Mouse (Mus musculus) forebrain, embryonic 13.5 days (tissue): ENCODE results near the gene Srpx. TPM values are rescaled to one million over a fixed set of nuclear protein-coding genes. Genes with fewer than 3 reads are reported as not detected.

Experiments used
- ATAC-seq: fragments of 200-750 bp; cut with Nextera tagmentation; 2 replicates; pipeline ENCODE4 v1.8.0; 2017
- H3K27ac ChIP-seq: fragments of 300-500 bp; sonication (generic); 2 replicates; pipeline ENCODE4 v1.5.1; 2015; ENCODE audit warnings: inconsistent platforms, mild to moderate bottlenecking, moderate library complexity
- H3K27me3 ChIP-seq: fragments of 300-500 bp; sonication (generic); 2 replicates; pipeline ENCODE4 v1.6.1; 2015; ENCODE audit warnings: mild to moderate bottlenecking, inconsistent platforms
- H3K36me3 ChIP-seq: fragments of 300-500 bp; sonication (generic); 2 replicates; pipeline ENCODE4 v1.6.1; 2015; ENCODE audit warnings: mild to moderate bottlenecking, inconsistent platforms; ENCODE audit not compliant: poor library complexity, severe bottlenecking
- H3K4me1 ChIP-seq: fragments of 300-500 bp; sonication (generic); 2 replicates; pipeline ENCODE4 v1.6.1; 2015; ENCODE audit warnings: inconsistent platforms
- H3K4me2 ChIP-seq: fragments of 300-500 bp; sonication (generic); 2 replicates; pipeline ENCODE4 v1.6.1; 2015; ENCODE audit warnings: inconsistent platforms, mild to moderate bottlenecking, moderate library complexity
- H3K4me3 ChIP-seq: fragments of 300-500 bp; sonication (generic); 2 replicates; pipeline ENCODE4 v1.5.1; 2015; ENCODE audit warnings: mild to moderate bottlenecking, inconsistent platforms
- H3K9ac ChIP-seq: fragments of 300-500 bp; sonication (generic); 2 replicates; pipeline ENCODE4 v1.6.1; 2015; ENCODE audit warnings: mild to moderate bottlenecking, inconsistent platforms
- H3K9me3 ChIP-seq: fragments of 300-500 bp; sonication (generic); replicated peaks from 2 replicates; pipeline ENCODE4 v1.6.1; 2016; ENCODE audit warnings: inconsistent platforms
- WGBS: fragments of 180-500 bp; shearing (Covaris S2); methylation state at CpG from one replicate; pipeline ENCODE4 v1.1.7; 2015; 5-methylcytosine and 5-hydroxymethylcytosine counted together
- polyA plus RNA-seq: library from polyadenylated mRNA; unstranded; fragments of >200 nt; fragmentation: Nextera tagmentation; extraction: Ambion mirVana; gene quantifications from 2 replicates; pipeline ENCODE4 v1.2.1, GENCODE M21; 2015

Srpx gene
- polyA plus RNA-seq, 1 experiment from 2014 or later, result 2.9 TPM

- Histone ChIP-seq H3K9me3 (no peaks in the 10 kb centered on the region), H3K4me3 (no peak overlapping the region), H3K27me3 (no peaks in the 10 kb centered on the region), H3K4me1 (no peaks in the 10 kb centered on the region), H3K36me3 (no peaks in the 10 kb centered on the region), H3K27ac (no peak overlapping the region), H3K4me2 (no peak overlapping the region), H3K9ac (no peak overlapping the region)
- WGBS, result 64% methylated on average over 4 of the region's 4 CpGs
- no peak for ATAC-seq
Measured at GRCm38 (mm10) chrX:10069405-10069804, 48.1 kb downstream of the Srpx start.

- Histone ChIP-seq H3K4me1 (no peaks in the 10 kb centered on the region), H3K4me3 (no peak overlapping the region), H3K27ac (no peak overlapping the region), H3K27me3 (no peaks in the 10 kb centered on the region), H3K4me2 (no peak overlapping the region), H3K36me3 (no peaks in the 10 kb centered on the region), H3K9me3 (no peaks in the 10 kb centered on the region), H3K9ac (no peak overlapping the region)
- ATAC-seq, result no peak
- WGBS, result 71% methylated on average over 1 of the region's 1 CpGs
Measured at GRCm38 (mm10) chrX:10063781-10064180, 53.7 kb downstream of the Srpx start.

- no peak overlapping the region for H3K9ac ChIP-seq
- H3K4me1 ChIP-seq, result no peaks in the 10 kb centered on the region
- no peaks in the 10 kb centered on the region for H3K36me3 ChIP-seq
- no peak for ATAC-seq
- H3K27ac ChIP-seq, result no peak overlapping the region
- WGBS, result 89% methylated on average over 2 of the region's 2 CpGs
- no peak overlapping the region for H3K4me3 ChIP-seq
- H3K9me3 ChIP-seq, result no peaks in the 10 kb centered on the region
- no peaks in the 10 kb centered on the region for H3K27me3 ChIP-seq
- no peak overlapping the region for H3K4me2 ChIP-seq
Measured at GRCm38 (mm10) chrX:10063361-10063760, 54.1 kb downstream of the Srpx start.

GRCm38 (mm10) chrX:10062201-10062600 is 55.3 kb downstream of the Srpx start:
- ATAC-seq, result no peak
- Histone ChIP-seq H3K4me3 (no peak overlapping the region), H3K9me3 (no peaks in the 10 kb centered on the region), H3K4me2 (no peak overlapping the region), H3K27ac (no peak overlapping the region), H3K36me3 (no peaks in the 10 kb centered on the region), H3K4me1 (no peaks in the 10 kb centered on the region), H3K27me3 (no peaks in the 10 kb centered on the region), H3K9ac (no peak overlapping the region)
- WGBS, result 55% methylated on average over 4 of the region's 4 CpGs

GRCm38 (mm10) chrX:10034666-10035065 is 82.8 kb downstream of the Srpx start:
- Histone ChIP-seq H3K4me3 (no peak overlapping the region), H3K36me3 (no peaks in the 10 kb centered on the region), H3K27me3 (no peaks in the 10 kb centered on the region), H3K4me1 (no peaks in the 10 kb centered on the region), H3K27ac (no peak overlapping the region), H3K9me3 (no peaks in the 10 kb centered on the region), H3K4me2 (no peak overlapping the region), H3K9ac (no peak overlapping the region)
- ATAC-seq, result no peak

- no peak overlapping the region for H3K27ac ChIP-seq
- H3K4me2 ChIP-seq, result no peak overlapping the region
- no peaks in the 10 kb centered on the region for H3K36me3 ChIP-seq
- H3K4me3 ChIP-seq, result no peak overlapping the region
- H3K9me3 ChIP-seq, result no peaks in the 10 kb centered on the region
- no peaks in the 10 kb centered on the region for H3K4me1 ChIP-seq
- peak; percentile 84 for ATAC-seq
- no peak overlapping the region for H3K9ac ChIP-seq
- H3K27me3 ChIP-seq, result no peaks in the 10 kb centered on the region
Measured at GRCm38 (mm10) chrX:10010202-10010601, 107.3 kb downstream of the Srpx start.

GRCm38 (mm10) chrX:10007675-10008270 is 109.7 kb downstream of the Srpx start:
- 61% methylated on average over 1 of the region's 1 CpGs for WGBS
- Histone ChIP-seq H3K36me3 (no peaks in the 10 kb centered on the region), H3K27ac (no peak overlapping the region), H3K4me1 (no peaks in the 10 kb centered on the region), H3K9ac (no peak overlapping the region), H3K27me3 (no peaks in the 10 kb centered on the region), H3K4me2 (no peak overlapping the region), H3K4me3 (no peak overlapping the region), H3K9me3 (no peaks in the 10 kb centered on the region)
- peak; percentile 69; the same call in 1 of the 2 replicates for ATAC-seq

GRCm38 (mm10) chrX:10005946-10006345 is 111.6 kb downstream of the Srpx start:
- H3K4me1 ChIP-seq, result no peaks in the 10 kb centered on the region
- no peak overlapping the region for H3K27ac ChIP-seq
- no peak for ATAC-seq
- 69% methylated on average over 1 of the region's 1 CpGs for WGBS
- no peaks in the 10 kb centered on the region for H3K27me3 ChIP-seq
- no peak overlapping the region for H3K4me2 ChIP-seq
- H3K9ac ChIP-seq, result no peak overlapping the region
- H3K9me3 ChIP-seq, result no peaks in the 10 kb centered on the region
- no peaks in the 10 kb centered on the region for H3K36me3 ChIP-seq
- no peak overlapping the region for H3K4me3 ChIP-seq

GRCm38 (mm10) chrX:10000718-10001117 is 116.8 kb downstream of the Srpx start:
- no peak overlapping the region for H3K4me3 ChIP-seq
- no peaks in the 10 kb centered on the region for H3K9me3 ChIP-seq
- WGBS, result 72% methylated on average over 1 of the region's 1 CpGs
- no peak overlapping the region for H3K27ac ChIP-seq
- no peaks in the 10 kb centered on the region for H3K36me3 ChIP-seq
- ATAC-seq, result no peak
- H3K27me3 ChIP-seq, result no peaks in the 10 kb centered on the region
- no peak overlapping the region for H3K4me2 ChIP-seq
- H3K4me1 ChIP-seq, result no peaks in the 10 kb centered on the region
- no peak overlapping the region for H3K9ac ChIP-seq

Other genes with a start within 250 kb of the Srpx start
- 2.0 and 2.5 TPM in 2 replicates for gene Sytl5, start 232.1 kb downstream of the Srpx start, polyA plus RNA-seq
- 42.4 and 44.8 TPM in 2 replicates for gene Rpgr, start 99.2 kb upstream of the Srpx start, polyA plus RNA-seq
- gene Otc, start 134.6 kb upstream of the Srpx start, polyA plus RNA-seq, result 0.10 TPM in 1 of 2 replicates, not detected in the other